Mouse (Mus musculus) lung, postnatal 14 days (tissue): ENCODE data around the gene Tcaim.
"Not testable (repeated sequence)": the region's sequence is repeated elsewhere in the genome, so short reads cannot be mapped to it uniquely, and the experiment has no call there.

Experiments
- DNase-seq: peaks from one replicate; pipeline ENCODE4 v3.0.0; 2021

Tcaim gene

GRCm38 (mm10) chr9:122805053-122805844, at the start of gene Tcaim:
Tcaim (plus strand) TSS chr9:122805539.
- peak; percentile 93 for DNase-seq

- no peak for DNase-seq
These were observed 47.7 kb upstream of the Tcaim start for GRCm38 (mm10) chr9:122757614-122758013.

GRCm38 (mm10) chr9:122760111-122760510, 45.2 kb upstream of the Tcaim start:
- no peak for DNase-seq

GRCm38 (mm10) chr9:122785231-122785630, 20.1 kb upstream of the Tcaim start:
- no peak for DNase-seq

DNA sequence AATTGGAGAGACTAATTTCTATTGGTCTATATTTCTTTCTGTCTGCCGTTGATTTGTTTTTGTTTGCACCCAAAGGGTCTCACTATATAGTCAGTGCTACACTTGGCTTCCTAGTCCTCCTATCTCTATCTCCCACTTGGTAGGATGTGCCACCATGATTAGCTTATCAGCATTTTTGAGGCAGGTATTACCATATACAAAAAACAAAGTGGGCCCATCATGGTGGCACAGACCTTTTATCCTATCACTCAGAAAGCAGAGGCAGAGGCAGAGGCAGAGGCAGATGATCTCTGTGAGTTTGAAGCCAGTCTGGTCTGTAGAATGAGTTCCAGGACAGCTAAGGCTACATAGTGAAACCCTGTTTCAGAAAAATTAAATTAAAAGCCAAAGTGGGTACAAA, 18.8 kb upstream of the Tcaim start:
- no peak for DNase-seq

DNA sequence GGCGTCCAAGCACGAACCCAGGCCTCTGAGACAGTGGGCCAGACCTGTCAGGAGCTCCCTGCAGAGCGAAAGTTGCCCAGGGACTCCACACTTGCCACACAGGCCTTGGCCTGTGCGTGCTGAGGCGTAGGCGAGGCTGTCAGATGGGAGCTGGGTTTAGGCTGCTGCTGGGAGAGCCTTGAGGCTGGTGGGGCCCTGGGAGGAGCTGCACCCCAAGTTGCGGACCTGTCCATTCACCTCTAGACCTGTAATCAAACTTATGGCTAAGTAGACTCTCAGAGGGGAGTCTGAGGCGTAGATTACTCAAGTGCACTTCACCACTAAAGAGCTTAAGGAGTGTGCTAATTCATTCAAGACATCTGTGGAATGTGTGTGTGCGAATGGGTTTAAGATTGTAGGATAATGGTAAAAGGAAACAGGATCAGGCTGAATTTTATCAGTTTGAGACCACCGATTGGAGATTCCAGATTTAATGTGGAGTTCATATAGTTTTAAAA, 554 bp downstream of the Tcaim start:
- no peak for DNase-seq

- no peak for DNase-seq
These were observed 1.8 kb downstream of the Tcaim start for GRCm38 (mm10) chr9:122807186-122807585.

DNA sequence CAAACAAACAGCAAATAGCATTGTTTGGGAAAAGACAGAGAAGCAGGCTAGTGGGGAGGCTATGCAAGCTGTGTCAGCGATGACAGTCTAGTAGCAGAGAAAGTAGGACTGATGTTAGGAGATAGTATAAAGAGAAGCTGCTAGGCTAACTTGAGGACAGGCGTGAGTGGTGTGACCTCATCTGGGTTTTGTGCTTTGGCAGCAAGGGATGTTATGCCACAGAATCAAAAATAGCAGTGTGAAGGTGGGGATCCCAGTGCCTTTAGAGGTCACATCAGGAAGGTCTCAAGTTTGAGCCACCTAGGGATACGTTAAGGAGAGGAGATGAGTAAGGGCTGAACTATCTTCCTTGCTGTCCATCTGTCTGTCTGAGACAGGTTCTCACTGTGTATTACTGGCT, 4.9 kb downstream of the Tcaim start:
- DNase-seq: no peak

DNA sequence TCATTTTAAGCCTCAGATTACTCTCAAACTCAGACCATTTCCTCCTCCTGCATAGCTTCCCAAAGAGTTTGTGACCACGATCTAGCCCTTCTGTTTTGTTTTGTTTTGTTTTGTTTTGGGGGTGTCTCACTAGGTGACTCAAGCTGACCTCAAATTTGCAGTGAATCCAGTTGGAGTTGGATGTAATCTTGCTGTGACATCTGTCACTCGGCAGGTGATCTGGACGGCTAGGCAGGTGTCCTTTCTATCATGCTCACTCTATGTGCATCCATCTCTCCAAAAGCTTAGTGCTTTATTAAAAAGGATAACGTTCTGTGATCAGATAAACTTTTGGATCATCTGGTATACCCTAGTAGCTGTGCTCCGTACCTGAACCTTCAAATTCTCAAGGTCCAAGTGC, 7.0 kb downstream of the Tcaim start:
- DNase-seq: no peak

- no peak for DNase-seq
These were observed 9.4 kb downstream of the Tcaim start for GRCm38 (mm10) chr9:122814775-122815174.

DNA sequence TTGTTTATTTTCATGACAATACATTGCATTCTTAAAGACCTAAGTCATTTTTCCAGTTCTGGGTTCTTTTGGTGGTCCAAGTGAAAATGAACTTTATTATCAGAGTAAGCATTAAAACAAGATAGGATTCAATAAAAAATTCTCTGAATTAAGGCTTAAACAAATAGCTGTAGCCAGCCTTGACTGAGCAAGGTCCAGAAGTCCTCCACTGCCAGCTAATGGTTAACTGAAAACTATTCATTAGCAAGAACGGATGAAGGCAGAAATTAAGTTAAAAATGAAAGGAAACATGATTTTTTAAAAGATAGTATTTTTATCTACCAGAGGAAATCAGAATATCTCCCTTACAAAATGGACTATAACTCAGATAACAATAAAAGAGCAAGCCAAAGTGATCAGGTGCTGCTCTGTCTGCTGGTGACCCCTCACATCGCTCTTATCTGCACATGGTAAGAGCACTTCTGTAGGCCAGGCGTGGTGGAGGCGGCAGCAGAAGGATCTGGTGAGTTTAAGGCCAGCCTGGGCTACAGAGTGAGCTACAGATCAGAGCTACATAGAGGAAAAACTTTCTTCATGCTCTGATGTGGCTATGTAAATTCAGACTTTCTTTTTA, 10.0 kb downstream of the Tcaim start:
- no peak for DNase-seq

DNA sequence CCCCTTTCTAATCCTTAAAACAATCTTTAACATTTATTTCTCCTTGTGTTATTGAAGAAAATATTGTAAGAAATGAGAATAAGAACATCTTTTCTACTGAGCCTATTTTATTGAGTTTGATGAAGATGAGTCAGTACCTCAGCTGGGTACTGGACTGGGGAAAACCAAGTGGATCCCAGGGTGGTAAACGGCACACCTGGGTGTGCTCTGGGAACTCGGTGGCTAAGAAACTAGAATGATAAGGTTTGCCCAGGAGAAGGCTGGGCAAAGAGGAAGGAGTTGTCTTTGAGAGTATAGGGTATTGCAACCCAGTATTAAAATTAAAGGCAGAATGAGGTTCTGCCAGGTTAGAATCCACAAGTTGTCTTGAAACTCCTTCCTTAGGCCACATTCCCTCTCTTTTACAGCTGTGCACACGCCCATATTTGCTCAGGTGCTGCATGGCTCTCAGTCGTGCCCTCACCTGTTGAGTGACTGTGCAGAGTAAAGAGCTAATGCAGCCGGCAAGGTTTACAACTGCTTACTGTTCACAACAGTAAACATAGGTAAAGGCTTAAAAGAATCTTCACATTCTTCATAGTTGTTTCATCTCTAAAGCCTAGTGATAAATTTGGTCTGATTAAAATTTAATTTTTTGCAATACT, 18.2 kb downstream of the Tcaim start:
- DNase-seq: no peak

- no peak for DNase-seq
These were observed 21.4 kb downstream of the Tcaim start for GRCm38 (mm10) chr9:122826743-122827142.

- no peak for DNase-seq
These were observed 24.6 kb downstream of the Tcaim start for GRCm38 (mm10) chr9:122829826-122830380.

DNA sequence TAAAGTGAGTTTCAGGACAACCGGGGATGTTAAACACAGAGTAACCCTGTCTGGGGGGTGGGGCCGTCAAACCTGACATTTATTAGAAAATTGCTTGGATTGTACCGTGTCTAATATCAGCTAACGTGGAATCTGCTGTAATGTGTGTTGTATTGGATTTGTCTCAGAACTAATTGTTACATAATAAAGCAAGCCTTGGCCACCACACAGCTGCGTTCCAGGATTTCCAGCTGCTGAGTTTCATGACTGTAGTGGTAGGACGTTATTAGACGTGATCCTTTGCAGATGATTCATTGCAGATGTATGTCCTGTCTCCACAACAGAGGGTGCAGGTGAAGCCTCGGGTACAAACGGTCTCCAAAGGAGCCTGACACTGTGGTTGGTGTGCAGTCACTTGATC, 30.8 kb downstream of the Tcaim start:
- peak; percentile 5 for DNase-seq

- DNase-seq: peak; percentile 59
These were observed 31.5 kb downstream of the Tcaim start for GRCm38 (mm10) chr9:122836790-122837189.

- no peak for DNase-seq
These were observed 31.9 kb downstream of the Tcaim start for GRCm38 (mm10) chr9:122837216-122837615.

DNA sequence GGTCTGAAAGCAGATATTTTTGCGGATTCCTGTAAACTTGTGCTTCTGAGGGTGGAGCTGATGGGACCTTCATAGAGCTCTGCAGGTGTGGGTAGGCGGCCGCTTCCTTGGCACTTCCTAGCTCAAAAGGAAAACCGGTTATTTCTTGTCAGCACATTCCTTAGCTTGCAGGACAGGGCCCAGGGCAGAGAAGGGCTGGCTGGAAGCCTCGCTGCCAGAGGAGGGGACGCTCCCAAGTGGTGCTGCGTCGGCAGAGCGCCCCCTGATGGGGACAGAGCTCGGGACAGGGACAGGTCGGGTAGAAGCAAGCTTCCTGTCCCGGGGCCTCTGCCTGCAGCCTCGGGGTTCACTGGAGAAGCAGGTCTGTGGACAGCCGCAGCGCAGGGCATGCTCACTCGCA, 32.3 kb downstream of the Tcaim start:
- DNase-seq: peak; percentile 69

DNA sequence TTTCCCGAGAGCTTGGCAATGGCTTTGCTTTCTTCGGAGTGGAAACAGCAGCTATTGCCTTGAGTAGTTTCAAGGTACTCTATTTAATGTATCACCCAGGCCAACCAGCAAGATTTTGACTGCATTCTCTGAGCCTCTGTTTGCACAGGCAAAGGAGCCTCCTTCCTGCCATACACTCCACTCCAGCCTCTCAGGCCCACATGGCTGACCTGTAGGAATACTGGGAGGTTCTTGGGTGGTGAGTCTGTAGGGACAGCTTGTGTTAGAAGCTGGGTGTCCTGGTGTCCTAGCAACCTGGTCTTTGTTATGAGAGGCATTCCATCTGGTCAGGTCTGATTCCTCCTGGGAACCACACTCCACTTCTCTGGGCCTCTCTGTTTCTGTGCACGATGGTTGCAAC, 38.4 kb downstream of the Tcaim start, which contains the start of gene Gm35549:
Gene Gm35549 (minus strand): TSS at position 276 of the 400 bp plus-strand sequence.
- DNase-seq: no peak

GRCm38 (mm10) chr9:122845621-122846020, 40.3 kb downstream of the Tcaim start:
- no peak for DNase-seq

- peak; percentile 23 for DNase-seq
These were observed 40.8 kb downstream of the Tcaim start for GRCm38 (mm10) chr9:122846156-122846555.

- not testable (repeated sequence) for DNase-seq
These were observed 42.5 kb downstream of the Tcaim start for GRCm38 (mm10) chr9:122847811-122848311.

- DNase-seq: no peak
These were observed 49.2 kb downstream of the Tcaim start for GRCm38 (mm10) chr9:122854526-122854925.
